Mouse (Mus musculus): ENCODE data around the gene Zic1.

Gene Zic1

GRCm38 (mm10) chr9:91383441-91384135 is 18.0 kb upstream of the Zic1 start:
- DNase-seq: no peak

- DNase-seq: no peak
These were observed 17.1 kb upstream of the Zic1 start for GRCm38 (mm10) chr9:91382471-91383255.

- no peak for DNase-seq
These were observed 16.4 kb upstream of the Zic1 start for GRCm38 (mm10) chr9:91382111-91382379.

- no peak for DNase-seq
These were observed 15.9 kb upstream of the Zic1 start for GRCm38 (mm10) chr9:91381284-91382110.

GRCm38 (mm10) chr9:91380458-91380914 is 14.9 kb upstream of the Zic1 start:
- DNase-seq: no peak

GRCm38 (mm10) chr9:91379781-91380457 is 14.3 kb upstream of the Zic1 start:
- no peak for DNase-seq

GRCm38 (mm10) chr9:91379300-91379635 is 13.7 kb upstream of the Zic1 start:
- no peak for DNase-seq

- no peak for DNase-seq
These were observed 13.0 kb upstream of the Zic1 start for GRCm38 (mm10) chr9:91378411-91379299.

GRCm38 (mm10) chr9:91377873-91378150 is 12.2 kb upstream of the Zic1 start:
- no peak for DNase-seq

GRCm38 (mm10) chr9:91377036-91377872 is 11.6 kb upstream of the Zic1 start:
- DNase-seq: no peak

- no peak for DNase-seq
These were observed 9.1 kb upstream of the Zic1 start for GRCm38 (mm10) chr9:91374665-91375064.

- no peak for DNase-seq
These were observed 8.4 kb upstream of the Zic1 start for GRCm38 (mm10) chr9:91373811-91374575.

- DNase-seq: no peak
These were observed 6.0 kb upstream of the Zic1 start for GRCm38 (mm10) chr9:91371608-91372007.

GRCm38 (mm10) chr9:91371011-91371410 is 5.4 kb upstream of the Zic1 start:
- DNase-seq: no peak

- DNase-seq: no peak
These were observed 4.6 kb upstream of the Zic1 start for GRCm38 (mm10) chr9:91370191-91370708.

GRCm38 (mm10) chr9:91369293-91369991 is 3.8 kb upstream of the Zic1 start:
- DNase-seq: no peak

GRCm38 (mm10) chr9:91368946-91369292 is 3.3 kb upstream of the Zic1 start:
- DNase-seq: no peak

- no peak for DNase-seq
These were observed 2.5 kb upstream of the Zic1 start for GRCm38 (mm10) chr9:91368150-91368549.

- no peak for DNase-seq
These were observed 1.6 kb upstream of the Zic1 start for GRCm38 (mm10) chr9:91366999-91367811.

Measured in kidney, adult 18-20 months (tissue).